Comparison of ENCODE assay signal across 8 mouse cellular contexts in genomic region chr5:77459896-77460717, GRCm38 (mm10). TPM values are rescaled to one million over a fixed set of nuclear protein-coding genes. Genes with fewer than 3 reads are reported as not detected.
DNase-seq lines count a peak whose midpoint lies in the region; TF ChIP-seq lines count a peak whose summit lies in the region.

No protein-coding gene starts in this region.

- intact Hi-C loops in left cerebral cortex, adult 2 months (cut with DNase I), result loop anchor here (1.0 to 2.0 kb wide), 2 partner anchors 105 to 344 kb away; no protein-coding TSS in a partner anchor

- H3K4me1 ChIP-seq in cortical plate, adult 2 months (ENCODE audit: control insufficient read depth, insufficient read depth, low read length), result no peaks in the 10 kb centered on the region

- H3K27ac ChIP-seq in cortical plate, adult 2 months (ENCODE audit: insufficient read depth, low read length), result no peak overlapping the region
- peak overlapping the region; percentile 80 for H3K27ac ChIP-seq in left cerebral cortex, adult 2 months
- H3K27ac ChIP-seq in macrophage, result no peak overlapping the region

- 2% methylated on average over 29 of the region's 29 CpGs for WGBS in macrophage (ENCODE audit: missing documents)

- 0 out of 2 replicates have a peak, but pooled peaks have one; percentile 13 for TF ChIP-seq POLR2A in cortical plate, adult 2 months (IDR thresholded peaks at IDR 0.05; ENCODE audit: extremely low read depth, insufficient read depth, low read length)

- peak; percentile 98 for TF ChIP-seq CTCF in cortical plate, adult 2 months (IDR thresholded peaks at IDR 0.05; ENCODE audit: extremely low read depth, insufficient read depth, low read length)
- peak; percentile 91 for TF ChIP-seq CTCF in left cerebral cortex, adult 2 months (IDR thresholded peaks at IDR 0.05)

- peak; percentile 97 for DNase-seq in adipocyte (ENCODE audit: low spot score)
- peak; percentile 86 to 89 for DNase-seq in gastrocnemius, adult 8-10 months (ENCODE audit: low spot score in 2 of 2)
- DNase-seq in hindlimb bud, embryonic 11.5 days (ENCODE audit: extremely low spot score, low read depth, low spot score), result peak; percentile 95
- DNase-seq in left cerebral cortex, adult 2 months (ENCODE audit: extremely low spot score in 1 of 2, low spot score in 2 of 2), result peak; percentile 93 to 98
- DNase-seq in retina, postnatal 7 days (ENCODE audit: low read depth, low spot score), result peak; percentile 86
- peak; percentile 83 to 94 for DNase-seq in urinary bladder, adult 18-20 months (ENCODE audit: low spot score in 2 of 2)

- peak overlapping the region; percentile 48 for H3K4me3 ChIP-seq in cortical plate, adult 2 months (ENCODE audit: insufficient read depth, low read length)
- H3K4me3 ChIP-seq in left cerebral cortex, adult 2 months, result peak overlapping the region; percentile 52
- H3K4me3 ChIP-seq in macrophage (ENCODE audit: inconsistent target), result peak overlapping the region; percentile 46

- no peaks in the 10 kb centered on the region for H3K79me2 ChIP-seq in macrophage (ENCODE audit: inconsistent target)

- no peaks in the 10 kb centered on the region for H3K36me3 ChIP-seq in macrophage (ENCODE audit: inconsistent target)

RNA-seq across cellular contexts. Expression of gene Igfbp7, which starts 52.3 kb away (rescaled TPM):
- polyA plus RNA-seq in cortical plate, adult 2 months (2012; rRNA removed), result 82.1 and 88.9 TPM in 2 replicates
- 10 to 100 TPM; 34.1 to 69.3 (median 46.6) TPM for total RNA-seq in gastrocnemius, adult 8-10 months (2022)
- total RNA-seq in left cerebral cortex, adult 2 months (2021), result 10 to 100 TPM; 38.3 to 41.2 TPM
- 10 to 100 TPM in 1 of 26 experiments, 1 to 10 TPM in 6, under 1 TPM in 2, not detected in 17; 0.67 to 21.1 (median 1.5) TPM for total RNA-seq in macrophage (2018; cell fraction: chromatin; rRNA removed)
- 1 to 10 TPM in 15 of 26 experiments, under 1 TPM in 9, not detected in 2; 0.16 to 5.1 (median 1.8) TPM for total RNA-seq in macrophage (2018; cell fraction: cytosol; rRNA removed)
- 1 to 10 TPM in 17 of 26 experiments, under 1 TPM in 2, not detected in 7; 0.68 to 4.8 (median 2.2) TPM for total RNA-seq in macrophage (2018; cell fraction: nucleus; rRNA removed)
- 0.21 to 1.3 TPM (median 0.53 TPM) in 3 replicates for polyA plus RNA-seq in macrophage (2018)
